Mouse (Mus musculus) cortical plate, adult 2 months (tissue): ENCODE results near the gene Crybb3.

Source experiments
- CTCF ChIP-seq: fragments of 200-500 bp; IDR thresholded peaks from 2 replicates; pipeline ENCODE4 v1.5.1; 2011; ENCODE audit warnings: mild to moderate bottlenecking, control low read depth, low read length; ENCODE audit not compliant: insufficient read depth; ENCODE audit errors: extremely low read depth
- POLR2A ChIP-seq: fragments of 200-500 bp; IDR thresholded peaks from 2 replicates; pipeline ENCODE4 v1.6.1; 2011; ENCODE audit warnings: mild to moderate bottlenecking, low read length, control low read depth; ENCODE audit not compliant: insufficient read depth; ENCODE audit errors: extremely low read depth

DNA sequence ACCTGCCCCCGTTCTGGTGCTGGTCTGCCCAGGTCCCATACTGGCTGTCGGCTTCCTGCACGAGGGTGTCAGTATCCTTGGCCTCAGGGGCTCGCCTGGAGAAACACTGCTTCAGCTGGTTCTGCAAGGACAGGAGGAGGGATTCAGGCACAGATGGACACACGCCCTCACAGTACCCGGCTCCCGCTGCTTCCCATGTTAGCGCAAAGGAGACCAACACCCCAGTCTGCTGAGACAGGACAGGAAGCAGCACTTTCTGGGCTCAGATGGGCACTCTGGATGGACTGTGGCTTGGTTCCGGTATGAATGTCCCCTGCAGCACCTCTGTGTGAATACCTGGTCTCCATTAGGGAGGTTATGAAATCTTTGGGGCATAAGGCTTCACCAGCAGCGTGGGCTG is 20.1 kb upstream of the Crybb3 start:
- no peak for TF ChIP-seq POLR2A
- no peak for TF ChIP-seq CTCF
